Mouse (Mus musculus) limb, embryonic 11.5 days (tissue): Measurements from ENCODE around the gene Washc1. TPM values are rescaled to one million over a fixed set of nuclear protein-coding genes. Genes with fewer than 3 reads are reported as not detected.
"Not testable (repeated sequence)": the region's sequence is repeated elsewhere in the genome, so short reads cannot be mapped to it uniquely, and the experiment has no call there.

Experiments
- ATAC-seq: fragments of 200-750 bp; cut with Nextera tagmentation; 2 replicates; pipeline ENCODE4 v1.8.0; 2017; ENCODE audit warnings: low read depth; ENCODE audit not compliant: insufficient number of reproducible peaks, low FRiP score, low TSS enrichment
- DNase-seq: peaks from one replicate; pipeline ENCODE4 v3.0.0-alpha.2; 2015; ENCODE audit warnings: low spot score
- H3K27ac ChIP-seq: fragments of 300-500 bp; sonication (generic); replicated peaks from 2 replicates; pipeline ENCODE4 v1.5.1; 2014; ENCODE audit warnings: low read depth, mild to moderate bottlenecking, low read length
- H3K27me3 ChIP-seq: fragments of 300-500 bp; sonication (generic); 2 replicates; pipeline ENCODE4 v1.6.1; 2014; ENCODE audit warnings: mild to moderate bottlenecking, low read length, mixed read lengths; ENCODE audit not compliant: control insufficient read depth, insufficient read depth
- H3K36me3 ChIP-seq: fragments of 300-500 bp; sonication (generic); 2 replicates; pipeline ENCODE4 v1.6.1; 2014; ENCODE audit warnings: mild to moderate bottlenecking, low read length, moderate library complexity, mixed read lengths; ENCODE audit not compliant: control insufficient read depth, insufficient read depth
- H3K4me1 ChIP-seq: fragments of 300-500 bp; sonication (generic); 2 replicates; pipeline ENCODE4 v1.6.1; 2014; ENCODE audit warnings: low read length, mixed read lengths; ENCODE audit not compliant: control insufficient read depth, insufficient read depth
- H3K4me2 ChIP-seq: fragments of 300-500 bp; sonication (generic); 2 replicates; pipeline ENCODE4 v1.6.1; 2014; ENCODE audit warnings: low read depth, mild to moderate bottlenecking, moderate library complexity; ENCODE audit not compliant: severe bottlenecking
- H3K4me3 ChIP-seq: fragments of 300-500 bp; sonication (generic); 2 replicates; pipeline ENCODE4 v1.5.1; 2014; ENCODE audit warnings: low read depth, low read length
- H3K9ac ChIP-seq: fragments of 300-500 bp; sonication (generic); 2 replicates; pipeline ENCODE4 v1.6.1; 2014; ENCODE audit warnings: mild to moderate bottlenecking, low read length
- H3K9me3 ChIP-seq: fragments of 300-500 bp; sonication (generic); 2 replicates; pipeline ENCODE4 v1.6.1; 2016; ENCODE audit warnings: low read length; ENCODE audit not compliant: control insufficient read depth
- WGBS: fragments of 180-500 bp; shearing (Covaris S2); extraction: QIAGEN DNeasy Blood & Tissue Kit; methylation state at CpG from one replicate; pipeline ENCODE4 v1.1.7; 2014; 5-methylcytosine and 5-hydroxymethylcytosine counted together
- polyA plus RNA-seq: library from polyadenylated mRNA; unstranded; fragments of >200 nt; fragmentation: Nextera tagmentation; extraction: Ambion mirVana; gene quantifications from 2 replicates; pipeline ENCODE4 v1.2.1, GENCODE M21; 2014

Washc1 gene
- polyA plus RNA-seq, 1 experiment from 2014 or later: 34.4 TPM

GRCm38 (mm10) chr17:66123066-66123815, 11.9 kb downstream of the Washc1 start, which contains the start of gene Ddx11:
TSS of gene Ddx11 (plus strand) at chr17:66123520.
- peak within 1 kb of the TSS; percentile 83 for H3K27ac ChIP-seq
- WGBS: 7% methylated on average over 45 of the region's 45 CpGs

DNA sequence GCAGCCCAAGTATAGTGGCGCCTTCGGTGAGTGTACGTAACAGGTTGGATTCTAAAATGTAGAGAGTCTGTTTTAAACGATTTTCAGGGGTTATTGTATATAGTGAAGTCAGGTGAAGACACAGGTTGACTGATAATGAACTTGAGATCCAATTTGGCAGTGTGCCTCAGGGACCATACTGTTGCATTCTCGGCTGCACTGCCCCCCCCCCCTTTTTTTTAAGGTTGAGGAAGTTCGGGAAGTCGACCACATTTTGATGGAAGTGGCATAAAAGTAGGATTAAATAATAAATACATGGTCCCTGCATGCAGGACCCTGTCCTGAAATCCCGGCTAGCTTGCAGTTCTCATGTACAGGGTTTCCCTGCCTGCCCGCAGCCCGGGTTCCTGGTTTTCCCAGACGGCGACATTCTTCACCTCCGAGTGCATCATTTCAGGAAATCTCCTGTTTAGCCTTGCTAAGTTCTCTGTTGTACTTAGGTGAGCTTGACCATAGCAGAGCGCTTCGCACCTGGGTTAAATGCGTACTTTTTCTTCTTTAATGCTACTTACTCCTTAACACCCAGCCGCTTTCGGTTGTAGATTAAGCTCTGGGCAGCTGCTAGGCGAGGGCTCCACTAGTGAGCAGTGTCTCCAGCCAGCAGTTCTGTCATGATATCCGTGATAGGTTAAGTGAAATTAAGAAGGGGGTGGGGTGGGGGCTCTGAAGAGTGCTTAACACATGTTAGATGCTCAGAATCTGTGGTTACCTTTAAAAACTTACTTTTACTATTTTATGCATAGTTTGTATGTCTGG, 12.7 kb downstream of the Washc1 start:
- H3K27ac ChIP-seq: peak overlapping the region; percentile 83
- ATAC-seq: peak; percentile 10; the same call in 1 of the 2 replicates
- peak overlapping the region; percentile 76 for H3K4me3 ChIP-seq
- no peaks in the 10 kb centered on the region for H3K4me1 ChIP-seq
- DNase-seq: peak; percentile 65
- peak overlapping the region; percentile 59 for H3K4me2 ChIP-seq
- no peaks in the 10 kb centered on the region for H3K27me3 ChIP-seq
- H3K9ac ChIP-seq: peak overlapping the region; percentile 67
- peaks cover 6% of the 10 kb centered on the region; the same call in 1 of the 2 replicates for H3K36me3 ChIP-seq
- 2% methylated on average over 20 of the region's 20 CpGs for WGBS
- H3K9me3 ChIP-seq: no peaks in the 10 kb centered on the region

More at GRCm38 (mm10) chr17:66123066-66123815, 11.9 kb downstream of the Washc1 start, which contains the start of gene Ddx11:
- ATAC-seq (peak; percentile 86), DNase-seq (peak; percentile 96)
- peak within 1 kb of the TSS; percentile 59 for H3K4me2 ChIP-seq
- H3K27me3 ChIP-seq: no peaks in the 10 kb centered on the region
- peaks cover 7% of the 10 kb centered on the region for H3K36me3 ChIP-seq
- H3K9me3 ChIP-seq: no peaks in the 10 kb centered on the region
- peak within 1 kb of the TSS; percentile 67 for H3K9ac ChIP-seq
- H3K4me1 ChIP-seq: no peaks in the 10 kb centered on the region
- peak within 1 kb of the TSS; percentile 76 for H3K4me3 ChIP-seq

- ATAC-seq: no peak
- Histone ChIP-seq H3K4me1 (no peaks in the 10 kb centered on the region), H3K27me3 (no peaks in the 10 kb centered on the region), H3K4me2 (no peak overlapping the region), H3K4me3 (no peak overlapping the region), H3K36me3 (peaks cover 6% of the 10 kb centered on the region; the same call in 1 of the 2 replicates), H3K27ac (0 out of 2 replicates have a peak overlapping the region, but pooled peaks have one; percentile 10), H3K9me3 (no peaks in the 10 kb centered on the region), H3K9ac (no peak overlapping the region)
- peak; percentile 24 for DNase-seq
- WGBS: 57% methylated on average over 5 of the region's 5 CpGs
These were observed 13.9 kb downstream of the Washc1 start for GRCm38 (mm10) chr17:66125211-66125610.

GRCm38 (mm10) chr17:66130371-66130770, 19.0 kb downstream of the Washc1 start:
- Histone ChIP-seq H3K27me3 (no peaks in the 10 kb centered on the region), H3K4me2 (no peak overlapping the region), H3K9ac (no peak overlapping the region), H3K4me3 (no peak overlapping the region), H3K27ac (no peak overlapping the region), H3K4me1 (no peaks in the 10 kb centered on the region), H3K36me3 (peaks cover 27% of the 10 kb centered on the region), H3K9me3 (no peaks in the 10 kb centered on the region)
- 92% methylated on average over 9 of the region's 9 CpGs for WGBS
- no peak for ATAC-seq
- no peak for DNase-seq

DNA sequence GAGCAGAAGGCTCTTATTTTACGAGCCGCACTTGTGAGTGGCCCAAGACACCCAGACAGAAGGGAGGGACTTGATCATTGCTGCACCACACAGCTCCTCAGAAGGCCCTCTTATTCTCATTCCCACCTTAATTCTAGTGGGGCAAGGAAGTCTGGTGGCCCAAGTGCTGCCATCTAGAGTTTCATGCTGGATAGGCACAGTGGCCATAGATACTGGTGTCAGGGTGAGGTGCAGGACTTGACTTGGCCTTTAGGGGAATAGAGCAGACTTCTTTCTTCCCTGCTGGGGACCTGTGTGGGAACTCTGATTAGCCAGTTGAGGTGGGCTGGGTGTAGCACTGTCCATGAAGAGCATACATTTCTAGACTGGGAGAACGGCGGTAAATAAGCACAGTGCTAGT, 19.9 kb downstream of the Washc1 start:
- no peak overlapping the region for H3K9ac ChIP-seq
- peaks cover 29% of the 10 kb centered on the region for H3K36me3 ChIP-seq
- ATAC-seq (no peak), DNase-seq (no peak)
- no peaks in the 10 kb centered on the region for H3K27me3 ChIP-seq
- H3K4me1 ChIP-seq: no peaks in the 10 kb centered on the region
- H3K9me3 ChIP-seq: no peaks in the 10 kb centered on the region
- no peak overlapping the region for H3K27ac ChIP-seq
- WGBS: 95% methylated on average over 4 of the region's 4 CpGs
- H3K4me2 ChIP-seq: no peak overlapping the region
- no peak overlapping the region for H3K4me3 ChIP-seq

DNA sequence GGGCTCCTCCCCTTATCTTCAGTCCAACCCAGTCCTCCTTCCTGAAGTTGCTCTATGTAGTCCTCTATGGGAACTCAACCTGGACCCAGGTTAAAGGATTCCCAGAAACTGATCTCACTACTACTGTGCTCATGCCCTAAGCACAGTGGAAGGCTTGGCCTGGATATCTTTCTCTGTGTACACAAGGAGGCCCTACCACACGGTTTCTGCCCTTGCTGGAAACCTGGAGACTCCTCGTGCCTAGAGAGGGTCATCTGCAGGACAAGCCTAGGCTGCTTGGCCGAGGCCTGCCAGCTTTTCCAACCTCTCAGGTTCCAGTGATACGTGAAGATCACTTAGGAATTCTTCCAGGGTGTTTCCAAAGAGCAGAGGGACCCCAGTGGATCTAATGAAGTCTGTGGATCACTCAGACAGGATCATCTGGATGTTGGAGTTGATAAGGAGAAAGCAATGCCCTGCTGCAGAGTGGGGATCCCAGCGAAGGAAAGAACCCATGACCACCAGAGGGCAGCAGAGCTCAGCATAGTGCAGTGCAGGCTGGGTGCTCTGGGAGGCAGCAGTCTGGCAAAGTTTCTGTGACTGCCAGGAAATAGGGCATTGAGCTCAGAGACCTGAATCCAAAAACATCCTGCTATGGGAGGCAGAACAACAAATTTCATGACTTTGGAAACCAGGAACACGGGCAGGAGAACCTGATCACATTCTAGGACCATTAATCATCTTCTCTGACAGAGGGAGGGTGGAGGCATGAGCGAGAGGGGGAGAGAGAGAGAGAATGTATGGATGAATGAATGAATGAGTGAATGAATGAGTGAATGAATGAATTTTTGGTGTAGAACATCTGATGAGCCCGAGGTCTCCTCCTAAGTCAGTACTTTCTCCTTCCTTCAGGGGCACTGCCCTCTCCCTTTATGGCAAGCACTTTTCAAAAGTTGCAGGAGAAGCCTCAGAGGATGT, 41.6 kb downstream of the Washc1 start:
- 81% methylated on average over 5 of the region's 8 CpGs for WGBS
- H3K9ac ChIP-seq, H3K9me3 ChIP-seq, H3K27ac ChIP-seq, H3K4me1 ChIP-seq, DNase-seq, H3K27me3 ChIP-seq, H3K4me2 ChIP-seq, H3K4me3 ChIP-seq: not testable (repeated sequence)
- ATAC-seq: peak; percentile 70; the same call in 1 of the 2 replicates
- H3K36me3 ChIP-seq: peaks cover 15% of the 10 kb centered on the region; the same call in 1 of the 2 replicates

GRCm38 (mm10) chr17:66153735-66154423, 42.5 kb downstream of the Washc1 start:
- not testable (repeated sequence) for H3K4me2 ChIP-seq, H3K27ac ChIP-seq, H3K27me3 ChIP-seq, DNase-seq, ATAC-seq, H3K4me1 ChIP-seq, H3K9ac ChIP-seq, H3K36me3 ChIP-seq, H3K4me3 ChIP-seq, H3K9me3 ChIP-seq
- 90% methylated on average over 4 of the region's 4 CpGs for WGBS
